Mouse (Mus musculus): ENCODE data around the gene Adgrg6. TPM values are rescaled to one million over a fixed set of nuclear protein-coding genes. Genes with fewer than 3 reads are reported as not detected.

Adgrg6 gene
- polyA plus RNA-seq, 1 experiment from 2014 or later: 6.7 TPM

DNA sequence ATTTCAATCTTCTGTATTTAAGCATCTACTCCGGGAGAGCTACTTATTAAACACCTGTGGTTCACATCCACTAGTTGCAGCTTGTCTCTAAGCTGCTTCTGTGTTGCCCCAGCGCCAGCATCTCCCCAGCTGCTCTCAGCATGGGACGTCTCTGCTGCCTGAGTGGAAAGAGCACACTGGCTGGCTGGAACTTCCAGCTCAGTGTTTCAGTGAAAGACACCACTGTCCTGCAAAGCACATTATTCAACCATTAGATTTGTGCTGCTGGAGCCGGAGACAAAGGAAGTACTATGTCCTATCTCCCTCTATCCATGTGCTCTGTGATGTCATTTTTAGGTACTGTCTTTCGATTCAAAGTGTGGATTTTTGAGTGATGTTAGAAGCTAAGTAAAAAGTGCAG is 63.0 kb downstream of the Adgrg6 start:
- 54% methylated on average over 5 of the region's 5 CpGs for WGBS
- no peak for ATAC-seq (ENCODE audit: low FRiP score, low read depth)
- H3K27me3 ChIP-seq: no peaks in the 10 kb centered on the region
- H3K4me2 ChIP-seq (replicated peaks): no peak overlapping the region
- no peak overlapping the region for H3K9ac ChIP-seq
- H3K9me3 ChIP-seq: no peaks in the 10 kb centered on the region
- H3K27ac ChIP-seq: no peak overlapping the region
- H3K36me3 ChIP-seq: no peaks in the 10 kb centered on the region
- H3K4me1 ChIP-seq: peaks cover 9% of the 10 kb centered on the region; the same call in 1 of the 2 replicates
- no peak overlapping the region for H3K4me3 ChIP-seq

- WGBS: 49% methylated on average over 5 of the region's 5 CpGs
- ATAC-seq (ENCODE audit: low FRiP score, low read depth): peak; percentile 66; the same call in 1 of the 2 replicates
Measured at GRCm38 (mm10) chr10:14480928-14481327, 64.5 kb downstream of the Adgrg6 start.

DNA sequence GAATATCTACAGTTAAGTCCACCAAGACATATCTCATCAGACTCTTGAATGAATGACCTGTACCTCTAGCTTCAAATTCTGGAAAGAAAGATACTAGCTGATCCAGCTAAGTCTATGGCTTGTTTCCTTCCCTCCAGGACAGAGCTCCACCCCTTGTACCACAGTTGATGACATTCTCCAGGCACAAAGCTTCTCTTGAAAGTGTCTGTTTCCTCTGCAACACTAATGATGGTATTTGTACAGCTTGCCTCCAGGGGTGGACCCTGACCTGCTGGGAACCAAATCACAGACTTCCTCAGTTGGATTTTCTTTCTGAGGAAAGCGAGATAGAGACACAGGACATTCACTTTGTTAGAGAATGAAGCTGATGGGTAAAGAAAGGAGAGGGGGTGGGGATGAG is 69.1 kb downstream of the Adgrg6 start:
- ATAC-seq (ENCODE audit: low FRiP score, low read depth): no peak
- Histone ChIP-seq H3K9ac (no peak overlapping the region), H3K4me3 (no peak overlapping the region), H3K27me3 (no peaks in the 10 kb centered on the region), H3K4me2 (replicated peaks) (no peak overlapping the region), H3K4me1 (peaks cover 9% of the 10 kb centered on the region; the same call in 1 of the 2 replicates), H3K36me3 (no peaks in the 10 kb centered on the region), H3K9me3 (no peaks in the 10 kb centered on the region), H3K27ac (no peak overlapping the region)
- 65% methylated on average over 1 of the region's 1 CpGs for whole genome bisulfite sequencing

More at GRCm38 (mm10) chr10:14480928-14481327, 64.5 kb downstream of the Adgrg6 start:
- H3K4me3 ChIP-seq: no peak overlapping the region
- H3K9ac ChIP-seq: no peak overlapping the region
- H3K27ac ChIP-seq: no peak overlapping the region
- no peaks in the 10 kb centered on the region for H3K27me3 ChIP-seq
- no peaks in the 10 kb centered on the region for H3K9me3 ChIP-seq
- peaks cover 9% of the 10 kb centered on the region; the same call in 1 of the 2 replicates for H3K4me1 ChIP-seq
- no peaks in the 10 kb centered on the region for H3K36me3 ChIP-seq
- no peak overlapping the region for H3K4me2 ChIP-seq (replicated peaks)

- no peak overlapping the region for H3K4me3 ChIP-seq
- no peaks in the 10 kb centered on the region for H3K9me3 ChIP-seq
- H3K4me1 ChIP-seq: peaks cover 6% of the 10 kb centered on the region; the same call in 1 of the 2 replicates
- no peak for ATAC-seq (ENCODE audit: low FRiP score, low read depth)
- H3K27ac ChIP-seq: no peak overlapping the region
- 82% methylated on average over 2 of the region's 2 CpGs for WGBS
- no peak overlapping the region for H3K4me2 ChIP-seq (replicated peaks)
- H3K9ac ChIP-seq: no peak overlapping the region
- no peaks in the 10 kb centered on the region for H3K36me3 ChIP-seq
- no peaks in the 10 kb centered on the region for H3K27me3 ChIP-seq
Measured at GRCm38 (mm10) chr10:14475641-14476040, 69.8 kb downstream of the Adgrg6 start.

GRCm38 (mm10) chr10:14474541-14475305 is 70.7 kb downstream of the Adgrg6 start:
- H3K4me2 ChIP-seq (replicated peaks): no peak overlapping the region
- H3K27ac ChIP-seq: no peak overlapping the region
- no peaks in the 10 kb centered on the region for H3K27me3 ChIP-seq
- H3K4me3 ChIP-seq: no peak overlapping the region
- no peaks in the 10 kb centered on the region for H3K9me3 ChIP-seq
- H3K36me3 ChIP-seq: no peaks in the 10 kb centered on the region
- no peak for ATAC-seq (ENCODE audit: low FRiP score, low read depth)
- H3K4me1 ChIP-seq: peaks cover 2% of the 10 kb centered on the region; the same call in 1 of the 2 replicates
- H3K9ac ChIP-seq: no peak overlapping the region
- 83% methylated on average over 8 of the region's 8 CpGs for WGBS

DNA sequence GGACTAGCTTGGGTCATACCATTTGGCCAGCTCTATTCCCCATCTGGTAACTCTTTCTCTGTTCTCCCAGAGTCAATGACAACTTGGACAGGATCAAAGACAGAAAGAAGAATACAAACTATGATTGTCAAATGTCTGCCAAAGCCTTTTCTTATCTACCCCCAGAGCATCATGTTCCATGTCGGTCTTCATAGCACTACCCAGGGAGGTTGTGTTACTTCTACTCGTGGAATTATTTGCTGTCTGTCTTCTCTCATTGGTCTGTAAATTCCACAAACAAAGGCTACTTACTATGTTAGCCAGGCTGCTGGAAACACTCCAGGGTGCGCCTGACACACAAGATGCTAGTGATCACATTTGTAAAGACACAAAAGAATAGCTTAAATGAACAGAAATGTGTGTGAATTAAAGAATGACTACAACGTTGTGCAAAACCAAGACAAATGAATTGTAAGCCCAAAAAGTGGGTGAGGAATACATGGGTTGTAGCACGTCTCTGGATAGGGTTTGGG is 74.4 kb downstream of the Adgrg6 start:
- Histone ChIP-seq H3K4me2 (replicated peaks) (no peak overlapping the region), H3K36me3 (no peaks in the 10 kb centered on the region), H3K4me3 (no peak overlapping the region), H3K9me3 (no peaks in the 10 kb centered on the region), H3K4me1 (no peaks in the 10 kb centered on the region), H3K27ac (no peak overlapping the region), H3K27me3 (no peaks in the 10 kb centered on the region), H3K9ac (no peak overlapping the region)
- no peak for ATAC-seq (ENCODE audit: low FRiP score, low read depth)
- 71% methylated on average over 5 of the region's 5 CpGs for WGBS

DNA sequence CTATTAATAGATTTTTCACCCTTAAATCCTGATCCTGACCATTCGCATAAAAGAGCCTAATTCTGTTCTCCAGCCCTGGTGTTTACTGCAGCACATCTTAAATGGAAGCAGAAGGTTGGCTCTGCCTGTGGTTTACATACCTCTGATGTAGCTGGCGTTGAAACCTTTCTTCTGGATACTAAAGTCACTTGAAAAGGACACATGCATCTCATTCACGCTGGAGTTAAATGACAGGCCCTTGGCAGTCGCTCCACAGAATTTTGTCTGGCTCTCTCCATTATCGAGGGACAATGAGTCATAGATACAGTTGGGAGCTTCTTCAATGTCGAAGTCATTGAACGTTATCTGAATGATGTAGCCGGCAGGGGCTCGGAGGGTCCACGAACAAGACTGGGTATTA is 76.8 kb downstream of the Adgrg6 start:
- no peak overlapping the region for H3K4me3 ChIP-seq
- no peaks in the 10 kb centered on the region for H3K36me3 ChIP-seq
- H3K9me3 ChIP-seq: no peaks in the 10 kb centered on the region
- ATAC-seq (ENCODE audit: low FRiP score, low read depth): no peak
- H3K27ac ChIP-seq: no peak overlapping the region
- no peak overlapping the region for H3K4me2 ChIP-seq (replicated peaks)
- H3K9ac ChIP-seq: no peak overlapping the region
- H3K27me3 ChIP-seq: no peaks in the 10 kb centered on the region
- H3K4me1 ChIP-seq: peaks cover 9% of the 10 kb centered on the region; the same call in 1 of the 2 replicates
- WGBS: 69% methylated on average over 10 of the region's 10 CpGs

- no peak overlapping the region for H3K9ac ChIP-seq
- H3K36me3 ChIP-seq: no peaks in the 10 kb centered on the region
- peak overlapping the region; percentile 7; the same call in 1 of the 2 replicates for H3K27ac ChIP-seq
- H3K4me2 ChIP-seq (replicated peaks): no peak overlapping the region
- no peaks in the 10 kb centered on the region for H3K9me3 ChIP-seq
- peaks cover 13% of the 10 kb centered on the region for H3K4me1 ChIP-seq
- H3K4me3 ChIP-seq: no peak overlapping the region
- H3K27me3 ChIP-seq: no peaks in the 10 kb centered on the region
- 34% methylated on average over 4 of the region's 4 CpGs for WGBS
- ATAC-seq (ENCODE audit: low FRiP score, low read depth): peak; percentile 87
Measured at GRCm38 (mm10) chr10:14463796-14464511, 81.5 kb downstream of the Adgrg6 start.

DNA sequence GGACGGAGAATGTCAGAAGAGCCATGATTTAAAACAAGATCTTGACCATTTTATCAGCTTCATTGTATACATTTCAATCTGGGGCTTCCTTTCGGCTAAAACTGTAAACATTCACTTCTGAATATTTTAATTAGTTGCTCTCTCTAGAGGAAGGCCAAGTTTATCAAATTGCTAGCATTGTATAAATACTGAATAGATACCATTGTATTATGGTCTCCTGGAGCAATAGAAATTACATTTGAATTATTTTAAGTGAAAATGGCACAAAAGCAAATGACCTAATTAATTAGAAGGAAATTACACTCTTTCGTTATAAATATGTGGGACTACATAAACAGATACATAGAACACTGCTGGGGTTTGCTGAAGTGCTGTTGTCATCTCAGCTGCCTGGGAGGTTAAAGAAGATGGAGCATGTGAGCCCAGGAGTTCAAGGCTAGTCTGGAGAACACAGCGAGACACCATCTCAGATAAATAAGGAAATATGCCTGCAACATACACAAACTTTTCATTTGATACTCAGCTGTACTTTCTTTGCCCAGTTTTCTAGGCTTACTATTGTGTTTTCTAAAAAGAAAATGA is 84.4 kb downstream of the Adgrg6 start:
- WGBS: 84% methylated on average over 4 of the region's 4 CpGs
- H3K27ac ChIP-seq: no peak overlapping the region
- no peak overlapping the region for H3K9ac ChIP-seq
- no peaks in the 10 kb centered on the region for H3K9me3 ChIP-seq
- no peak overlapping the region for H3K4me3 ChIP-seq
- H3K27me3 ChIP-seq: no peaks in the 10 kb centered on the region
- ATAC-seq (ENCODE audit: low FRiP score, low read depth): no peak
- H3K36me3 ChIP-seq: no peaks in the 10 kb centered on the region
- peaks cover 13% of the 10 kb centered on the region for H3K4me1 ChIP-seq
- no peak overlapping the region for H3K4me2 ChIP-seq (replicated peaks)

- 62% methylated on average over 5 of the region's 5 CpGs for WGBS
- Histone ChIP-seq H3K36me3 (no peaks in the 10 kb centered on the region), H3K4me3 (no peak overlapping the region), H3K27me3 (no peaks in the 10 kb centered on the region), H3K27ac (no peak overlapping the region), H3K4me1 (peaks cover 13% of the 10 kb centered on the region), H3K9ac (no peak overlapping the region), H3K4me2 (replicated peaks) (no peak overlapping the region), H3K9me3 (no peaks in the 10 kb centered on the region)
- ATAC-seq (ENCODE audit: low FRiP score, low read depth): no peak
Measured at GRCm38 (mm10) chr10:14460252-14460932, 85.1 kb downstream of the Adgrg6 start.

- no peaks in the 10 kb centered on the region for H3K36me3 ChIP-seq
- WGBS: 89% methylated on average over 7 of the region's 7 CpGs
- H3K4me1 ChIP-seq: peaks cover 13% of the 10 kb centered on the region
- no peak for ATAC-seq (ENCODE audit: low FRiP score, low read depth)
- H3K27ac ChIP-seq: no peak overlapping the region
- no peaks in the 10 kb centered on the region for H3K9me3 ChIP-seq
- H3K4me2 ChIP-seq (replicated peaks): no peak overlapping the region
- H3K4me3 ChIP-seq: no peak overlapping the region
- no peaks in the 10 kb centered on the region for H3K27me3 ChIP-seq
- no peak overlapping the region for H3K9ac ChIP-seq
Measured at GRCm38 (mm10) chr10:14459819-14460218, 85.6 kb downstream of the Adgrg6 start.
